In the genomic region with DNA sequence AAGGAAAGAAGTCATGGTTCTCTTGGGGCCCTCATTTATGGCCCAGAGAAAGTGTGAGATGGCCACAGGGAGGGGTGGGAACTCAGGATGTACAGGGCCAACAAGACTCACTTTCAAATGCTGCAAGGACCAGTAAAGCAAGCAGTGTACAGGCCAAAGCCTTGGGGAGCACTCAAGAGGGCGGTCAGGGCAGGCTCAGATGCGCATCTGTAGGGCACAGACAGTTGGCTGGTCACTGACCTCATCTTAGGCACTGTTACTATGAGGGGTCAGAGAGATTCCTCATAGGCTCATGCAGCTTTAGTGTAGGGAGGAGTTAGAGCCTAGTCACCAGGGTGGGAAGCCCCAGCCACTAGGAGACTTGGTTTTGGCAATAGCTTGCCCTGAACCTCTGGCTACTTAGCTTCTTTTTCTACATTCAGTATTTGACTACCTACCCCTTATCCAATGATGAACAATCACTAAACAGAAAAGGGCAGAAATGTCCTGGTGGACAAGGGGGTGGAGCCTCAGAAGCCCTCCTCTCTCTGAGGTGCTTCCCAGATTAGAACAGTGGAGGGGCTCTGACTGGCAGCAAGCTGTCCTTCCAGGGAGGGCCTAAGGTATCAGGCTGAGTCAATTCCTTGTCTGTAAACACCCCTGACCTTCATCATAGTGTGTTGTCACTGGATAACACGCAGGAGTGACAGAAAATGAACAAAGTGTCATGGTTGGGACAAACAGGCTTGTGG, we compare ENCODE assay signal across 26 mouse cellular contexts. TPM values are rescaled to one million over a fixed set of nuclear protein-coding genes. Genes with fewer than 3 reads are reported as not detected.
A peak's percentile ranks its signal among the peaks of the same experiment; 100 is the strongest.
DNase-seq lines count a peak whose midpoint lies in the region; ATAC-seq and TF ChIP-seq lines count a peak whose summit lies in the region.
"Had no signal": no experiment of that assay in that cellular context is flagged by ENCODE, and none has a peak within 500 bp of the region (broad histone marks: within the 10 kb centered on the region; RNA-seq: fewer than 3 reads in every experiment).

No protein-coding gene starts in this region.

- ATAC-seq in heart, embryonic 13.5 days (ENCODE audit: extremely low read depth, insufficient number of reproducible peaks, low FRiP score, low TSS enrichment) = no peak
- 0 out of 2 replicates have a peak, but pooled peaks have one; percentile 13 for ATAC-seq in monocyte, adult 5-6 weeks (replicated peaks; ENCODE audit: insufficient number of reproducible peaks, low FRiP score, low TSS enrichment, poor library complexity, severe bottlenecking)
- ATAC-seq: activated CD4-positive, CD25-positive, alpha-beta regulatory T cell, adult 4 months; forebrain, embryonic 15.5 days; hindbrain, embryonic 16.5 days had no signal

- H3K27ac ChIP-seq in heart, embryonic 13.5 days (replicated peaks) = peak overlapping the region; percentile 51; the same call in 1 of the 2 replicates
- H3K27ac ChIP-seq in left cerebral cortex, adult 2 months = no peak overlapping the region
- H3K27ac ChIP-seq: embryonic facial prominence, embryonic 12.5 days; forebrain, embryonic 10.5 days; forebrain, embryonic 15.5 days; limb, embryonic 15.5 days; liver, embryonic 13.5 days; stomach, embryonic 15.5 days had no signal

- H3K4me3 ChIP-seq in heart, embryonic 13.5 days = no peak overlapping the region
- H3K4me3 ChIP-seq in left cerebral cortex, adult 2 months = no peak overlapping the region
- H3K4me3 ChIP-seq: embryonic facial prominence, embryonic 12.5 days; forebrain, embryonic 10.5 days; forebrain, embryonic 15.5 days; limb, embryonic 15.5 days; liver, embryonic 13.5 days; megakaryocyte, embryonic 14.5 days; midbrain, embryonic 12.5 days; stomach, embryonic 15.5 days had no signal

- TF ChIP-seq CTCF in left cerebral cortex, adult 2 months (IDR thresholded peaks at IDR 0.05) = no peak

- peaks cover 57% of the 10 kb centered on the region for H3K4me1 ChIP-seq in heart, embryonic 13.5 days
- H3K4me1 ChIP-seq: stomach, embryonic 15.5 days had no signal

- H3K27me3 ChIP-seq in heart, embryonic 13.5 days (replicated peaks) = no peaks in the 10 kb centered on the region
- H3K27me3 ChIP-seq: CH12.LX; embryonic facial prominence, embryonic 12.5 days; forebrain, embryonic 15.5 days; limb, embryonic 15.5 days; liver, embryonic 13.5 days; stomach, embryonic 15.5 days had no signal

- intact Hi-C loops in heart, postnatal 14 days (cut with DNase I) = no loop called here
- intact Hi-C loops in left cerebral cortex, adult 2 months (cut with DNase I) = no loop called here

- DNase-seq in adrenal gland, adult 2 months = peak; percentile 62
- no peak for DNase-seq in adrenal gland, postnatal 4 days (ENCODE audit: low spot score in 2 of 2)
- no peak for DNase-seq in heart, postnatal 14 days
- peak; percentile 40 for DNase-seq in kidney, adult 18-20 months
- no peak for DNase-seq in kidney, postnatal 4 days
- no peak for DNase-seq in left cerebral cortex, adult 2 months (ENCODE audit: extremely low spot score in 1 of 2, low spot score in 2 of 2)
- DNase-seq: cerebellum, adult 8-10 months; cerebellum, postnatal 36 days; gastrocnemius, postnatal 25 days; heart, adult 11 months; liver, embryonic 13.5 days; lung, adult 18-20 months; lung, postnatal 4 days had no signal

- no peaks in the 10 kb centered on the region for H3K9me3 ChIP-seq in heart, embryonic 13.5 days
- H3K9me3 ChIP-seq: embryonic facial prominence, embryonic 12.5 days; forebrain, embryonic 15.5 days; limb, embryonic 15.5 days; liver, embryonic 13.5 days; stomach, embryonic 15.5 days had no signal

- 80% methylated on average over 3 of the region's 3 CpGs for WGBS in heart, embryonic 13.5 days

- peaks cover 55% of the 10 kb centered on the region for H3K36me3 ChIP-seq in heart, embryonic 13.5 days

- H3K9ac ChIP-seq in heart, embryonic 13.5 days = no peak overlapping the region
- H3K9ac ChIP-seq: embryonic facial prominence, embryonic 12.5 days; forebrain, embryonic 15.5 days; limb, embryonic 15.5 days; liver, embryonic 13.5 days; midbrain, embryonic 12.5 days; stomach, embryonic 15.5 days had no signal

- H3K4me2 ChIP-seq in heart, embryonic 13.5 days = no peak overlapping the region
- H3K4me2 ChIP-seq: embryonic facial prominence, embryonic 12.5 days; forebrain, embryonic 15.5 days; heart, embryonic 11.5 days; limb, embryonic 15.5 days; liver, embryonic 13.5 days; midbrain, embryonic 12.5 days; stomach, embryonic 15.5 days had no signal

RNA-seq across cellular contexts. Expression of a gene that starts 29.9 kb away (rescaled TPM):
- 1,000 to 10,000 TPM in 1 of 2 experiments, 100 to 1,000 TPM in 1; 611 to 1,035 TPM for total RNA-seq in adrenal gland, adult 2 months (2021)
- polyA plus RNA-seq in adrenal gland, adult 2 months (2012; rRNA removed) = 301 and 380 TPM in 2 replicates
- total RNA-seq in adrenal gland, postnatal 4 days (2021) = 100 to 1,000 TPM; 675 to 838 TPM
- 243 and 250 TPM in 2 replicates for polyA plus RNA-seq in heart, embryonic 13.5 days (2015; fragmentation: Nextera tagmentation; extraction: Ambion mirVana)
- 100 to 1,000 TPM; 773 to 866 TPM for total RNA-seq in heart, postnatal 14 days (2021)
- total RNA-seq in monocyte, adult 5-6 weeks (2017) = 400 to 470 TPM (median 447 TPM) in 3 replicates
- 1,000 to 10,000 TPM; 1,018 to 1,116 TPM for total RNA-seq in left cerebral cortex, adult 2 months (2021)

Comparison
In these comparisons a context has a peak if more than half of its experiments do, and no peak if none do; other contexts are left out.
1. DNase-seq: peak in adrenal gland, adult 2 months (single experiment) and kidney, adult 18-20 months (single experiment); none in adrenal gland, postnatal 4 days (0 of 2), heart, postnatal 14 days (0 of 2), kidney, postnatal 4 days (0 of 2) and left cerebral cortex, adult 2 months (0 of 2).